Mouse (Mus musculus) heart, embryonic 13.5 days (tissue): ENCODE data around the gene Snx4. TPM values are rescaled to one million over a fixed set of nuclear protein-coding genes. Genes with fewer than 3 reads are reported as not detected.

ENCODE experiments used
- ATAC-seq: fragments of 200-750 bp; cut with Nextera tagmentation; 2 replicates; pipeline ENCODE4 v1.8.0; 2017; ENCODE audit warnings: moderate TSS enrichment; ENCODE audit not compliant: insufficient number of reproducible peaks, low FRiP score, low TSS enrichment; ENCODE audit errors: extremely low read depth
- H3K27ac ChIP-seq: fragments of 300-500 bp; sonication (generic); replicated peaks from 2 replicates; pipeline ENCODE4 v1.5.1; 2015; ENCODE audit warnings: moderate library complexity, mild to moderate bottlenecking, inconsistent platforms
- H3K27me3 ChIP-seq: fragments of 300-500 bp; sonication (generic); replicated peaks from 2 replicates; pipeline ENCODE4 v1.6.1; 2015; ENCODE audit warnings: mild to moderate bottlenecking, inconsistent platforms
- H3K36me3 ChIP-seq: fragments of 300-500 bp; sonication (generic); 2 replicates; pipeline ENCODE4 v1.6.1; 2015; ENCODE audit warnings: mild to moderate bottlenecking, inconsistent platforms
- H3K4me1 ChIP-seq: fragments of 300-500 bp; sonication (generic); 2 replicates; pipeline ENCODE4 v1.6.1; 2015; ENCODE audit warnings: inconsistent platforms
- H3K4me2 ChIP-seq: fragments of 300-500 bp; sonication (generic); 2 replicates; pipeline ENCODE4 v1.6.1; 2015; ENCODE audit warnings: inconsistent platforms, mild to moderate bottlenecking, moderate library complexity
- H3K4me3 ChIP-seq: fragments of 300-500 bp; sonication (generic); 2 replicates; pipeline ENCODE4 v1.5.1; 2015; ENCODE audit warnings: moderate library complexity, mild to moderate bottlenecking, inconsistent platforms
- H3K9ac ChIP-seq: fragments of 300-500 bp; sonication (generic); 2 replicates; pipeline ENCODE4 v1.6.1; 2015; ENCODE audit warnings: inconsistent platforms, mild to moderate bottlenecking, moderate library complexity
- H3K9me3 ChIP-seq: fragments of 300-500 bp; sonication (generic); 2 replicates; pipeline ENCODE4 v1.6.1; 2016; ENCODE audit warnings: inconsistent platforms
- WGBS: fragments of 180-500 bp; shearing (Covaris S2); methylation state at CpG from one replicate; pipeline ENCODE4 v1.1.7; 2015; ENCODE audit warnings: mixed read lengths; 5-methylcytosine and 5-hydroxymethylcytosine counted together
- polyA plus RNA-seq: library from polyadenylated mRNA; unstranded; fragments of >200 nt; fragmentation: Nextera tagmentation; extraction: Ambion mirVana; gene quantifications from 2 replicates; pipeline ENCODE4 v1.2.1, GENCODE M21; 2015

Gene Snx4
- polyA plus RNA-seq, 1 experiment from 2014 or later, result 68.7 TPM

GRCm38 (mm10) chr16:33317646-33318045 lies 66.4 kb downstream of the Snx4 start:
- no peak for ATAC-seq
- WGBS, result 62% methylated on average over 3 of the region's 3 CpGs
- H3K27me3 ChIP-seq, result no peaks in the 10 kb centered on the region
- no peak overlapping the region for H3K27ac ChIP-seq
- peaks cover 7% of the 10 kb centered on the region for H3K4me1 ChIP-seq
- H3K9me3 ChIP-seq, result no peaks in the 10 kb centered on the region
- no peak overlapping the region for H3K9ac ChIP-seq
- H3K4me2 ChIP-seq, result no peak overlapping the region
- no peak overlapping the region for H3K4me3 ChIP-seq
- H3K36me3 ChIP-seq, result no peaks in the 10 kb centered on the region

DNA sequence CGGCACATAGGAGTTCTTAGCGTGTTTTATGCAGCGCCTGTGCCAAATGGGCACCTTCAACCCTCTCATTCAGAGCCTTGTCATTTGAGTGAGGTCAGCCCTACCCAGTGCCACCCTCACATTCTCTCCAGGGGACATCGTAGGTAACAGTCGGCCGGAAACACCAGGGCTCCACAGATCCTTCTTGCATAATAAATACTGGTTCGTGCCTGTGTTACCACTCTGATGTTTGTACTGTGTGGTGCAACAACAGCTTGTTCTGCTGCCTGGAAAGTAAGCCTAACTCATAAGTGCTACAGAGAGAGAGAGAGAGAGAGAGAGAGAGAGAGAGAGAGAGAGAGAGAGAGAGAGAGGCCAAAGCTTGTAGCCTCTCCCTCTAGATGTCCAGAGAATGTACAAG lies 66.8 kb downstream of the Snx4 start:
- no peak for ATAC-seq
- Histone ChIP-seq H3K4me3 (no peak overlapping the region), H3K4me2 (no peak overlapping the region), H3K36me3 (no peaks in the 10 kb centered on the region), H3K27ac (no peak overlapping the region), H3K9me3 (no peaks in the 10 kb centered on the region), H3K9ac (no peak overlapping the region), H3K4me1 (peaks cover 7% of the 10 kb centered on the region), H3K27me3 (no peaks in the 10 kb centered on the region)
- WGBS, result 86% methylated on average over 7 of the region's 7 CpGs

DNA sequence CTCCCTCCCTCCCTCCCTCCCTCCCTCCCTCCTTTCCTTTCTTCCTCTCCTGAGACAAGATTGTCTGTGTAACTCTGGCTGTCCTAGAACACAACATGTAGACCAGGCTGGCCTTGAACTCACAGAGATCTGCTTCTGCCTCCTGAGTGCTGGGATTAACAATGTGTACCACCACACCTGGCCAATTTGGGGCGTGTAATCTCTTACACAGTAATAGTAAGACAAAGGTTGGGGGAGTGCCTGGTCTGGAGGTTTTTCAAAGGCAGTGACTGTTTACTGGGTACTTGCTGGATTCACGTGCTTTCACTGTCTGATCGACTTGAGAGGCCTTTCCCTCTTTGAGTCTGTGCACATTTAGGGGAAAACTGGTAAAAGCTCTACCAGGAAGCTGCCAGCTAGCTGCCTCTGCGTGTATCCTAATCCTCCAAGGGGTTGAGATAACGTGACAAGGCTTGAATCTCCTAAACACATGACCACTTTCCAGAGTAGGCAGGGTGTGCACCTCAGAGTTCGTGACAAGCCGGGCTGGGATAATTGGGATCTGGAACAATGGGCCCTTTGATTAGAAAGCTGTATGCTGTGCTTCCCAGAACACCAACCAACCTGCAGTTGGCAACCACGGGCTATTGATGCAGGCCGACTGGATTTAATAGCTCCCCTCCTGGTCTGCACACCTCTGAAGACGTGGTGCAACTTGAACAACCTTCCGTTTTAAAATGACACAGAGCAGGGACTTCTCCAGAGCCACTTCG lies 74.6 kb downstream of the Snx4 start:
- ATAC-seq, result no peak
- Histone ChIP-seq H3K9me3 (peaks cover 4% of the 10 kb centered on the region; the same call in 1 of the 2 replicates), H3K4me1 (no peaks in the 10 kb centered on the region), H3K4me3 (no peak overlapping the region), H3K27me3 (no peaks in the 10 kb centered on the region), H3K4me2 (no peak overlapping the region), H3K9ac (no peak overlapping the region), H3K27ac (no peak overlapping the region), H3K36me3 (0 out of 2 replicates have a peak, but pooled peaks cover under 1% of the 10 kb centered on the region)
- 49% methylated on average over 12 of the region's 12 CpGs for WGBS

DNA sequence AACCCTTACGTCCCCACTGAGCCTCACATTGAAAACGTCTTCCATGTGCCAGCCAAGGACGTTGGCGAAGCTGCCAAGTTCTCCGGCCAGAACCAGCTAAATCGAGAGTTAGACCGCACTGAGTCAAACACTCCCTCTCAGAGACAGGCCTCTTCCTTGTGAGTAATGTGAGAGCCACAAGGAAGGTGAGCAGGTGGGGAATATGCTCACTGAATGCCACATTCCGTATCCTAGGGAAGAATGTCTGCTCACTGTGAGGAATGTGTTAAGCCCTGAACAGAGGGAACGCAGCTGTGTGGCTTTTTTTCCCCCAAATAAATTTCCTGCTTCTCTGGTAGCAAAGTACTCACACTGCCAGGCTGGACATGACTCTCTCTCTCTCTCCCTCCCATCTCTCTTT lies 75.3 kb downstream of the Snx4 start:
- no peak for ATAC-seq
- Histone ChIP-seq H3K9me3 (peaks cover 4% of the 10 kb centered on the region; the same call in 1 of the 2 replicates), H3K27ac (no peak overlapping the region), H3K4me2 (no peak overlapping the region), H3K36me3 (0 out of 2 replicates have a peak, but pooled peaks cover 3% of the 10 kb centered on the region), H3K27me3 (no peaks in the 10 kb centered on the region), H3K4me1 (no peaks in the 10 kb centered on the region), H3K9ac (no peak overlapping the region), H3K4me3 (no peak overlapping the region)
- WGBS, result 65% methylated on average over 9 of the region's 9 CpGs

DNA sequence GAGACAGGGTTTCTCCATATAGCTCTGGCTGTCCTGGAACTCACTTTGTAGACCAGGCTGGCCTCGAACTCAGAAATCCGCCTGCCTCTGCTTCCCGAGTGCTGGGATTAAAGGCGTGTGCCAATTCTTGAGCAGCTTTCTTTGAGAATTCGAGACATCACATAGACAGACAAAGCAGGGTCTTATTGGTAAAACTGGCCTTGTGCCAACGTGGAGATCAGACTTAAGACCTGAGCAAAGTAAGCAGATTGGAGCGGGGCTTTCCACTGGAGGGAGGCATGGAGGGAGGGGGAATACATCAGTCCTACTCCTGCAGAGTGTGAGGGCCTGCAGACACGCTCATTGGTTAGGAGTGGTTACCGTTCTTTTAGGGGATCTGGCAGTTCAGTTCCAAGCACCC lies 75.9 kb downstream of the Snx4 start:
- no peak overlapping the region for H3K4me3 ChIP-seq
- no peak overlapping the region for H3K4me2 ChIP-seq
- no peak overlapping the region for H3K9ac ChIP-seq
- H3K9me3 ChIP-seq, result peaks cover 4% of the 10 kb centered on the region; the same call in 1 of the 2 replicates
- 71% methylated on average over 9 of the region's 9 CpGs for WGBS
- 0 out of 2 replicates have a peak, but pooled peaks cover 3% of the 10 kb centered on the region for H3K36me3 ChIP-seq
- no peaks in the 10 kb centered on the region for H3K4me1 ChIP-seq
- no peaks in the 10 kb centered on the region for H3K27me3 ChIP-seq
- no peak overlapping the region for H3K27ac ChIP-seq
- ATAC-seq, result no peak

DNA sequence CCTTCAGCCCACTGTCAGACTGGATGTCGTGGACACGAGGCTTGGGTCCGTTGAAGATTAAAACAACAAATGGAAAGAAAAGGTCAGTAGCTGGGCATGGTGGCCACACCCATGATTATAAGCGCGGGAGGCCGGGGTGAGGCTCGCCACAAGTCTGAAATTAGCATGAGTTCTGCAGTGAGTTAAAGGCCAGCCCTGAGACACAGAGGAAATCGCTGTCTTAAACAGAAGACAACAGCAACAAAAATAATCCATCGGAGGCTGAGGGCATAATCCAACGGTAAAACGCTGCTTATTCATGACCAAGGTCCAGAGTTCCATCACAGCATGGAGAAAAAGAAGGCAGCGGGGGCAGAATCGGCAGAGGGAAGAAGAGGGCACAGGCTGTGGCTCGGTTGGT lies 81.8 kb downstream of the Snx4 start:
- 0 out of 2 replicates have a peak, but pooled peaks cover 3% of the 10 kb centered on the region for H3K36me3 ChIP-seq
- peaks cover 10% of the 10 kb centered on the region for H3K4me1 ChIP-seq
- no peak overlapping the region for H3K27ac ChIP-seq
- H3K9me3 ChIP-seq, result peaks cover 4% of the 10 kb centered on the region; the same call in 1 of the 2 replicates
- no peaks in the 10 kb centered on the region for H3K27me3 ChIP-seq
- no peak for ATAC-seq
- WGBS, result 68% methylated on average over 14 of the region's 14 CpGs
- H3K4me2 ChIP-seq, result no peak overlapping the region
- no peak overlapping the region for H3K9ac ChIP-seq
- no peak overlapping the region for H3K4me3 ChIP-seq

DNA sequence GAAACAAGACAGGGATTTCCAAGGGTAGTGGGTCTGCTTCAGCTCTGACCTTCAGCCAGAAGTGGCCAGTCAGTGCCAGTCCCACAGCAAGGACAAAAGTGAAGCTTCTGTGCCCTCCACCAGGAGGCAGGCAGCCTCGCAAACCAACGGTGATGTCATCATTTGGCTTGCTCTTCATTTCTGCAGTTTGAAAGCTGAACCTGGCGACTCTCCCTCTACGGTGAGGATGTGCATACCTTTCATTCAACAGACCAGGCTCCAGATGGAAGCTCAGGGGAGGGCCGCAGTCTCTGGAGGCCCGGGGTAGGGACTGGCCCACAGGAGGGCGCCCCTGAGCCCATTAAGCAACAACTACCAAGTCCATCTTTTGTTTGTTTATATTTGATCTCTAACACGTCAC lies 85.9 kb downstream of the Snx4 start:
- Histone ChIP-seq H3K27ac (peak overlapping the region; percentile 55), H3K27me3 (no peaks in the 10 kb centered on the region), H3K9ac (no peak overlapping the region), H3K4me3 (no peak overlapping the region), H3K4me2 (peak overlapping the region; percentile 47), H3K4me1 (peaks cover 10% of the 10 kb centered on the region), H3K36me3 (no peaks in the 10 kb centered on the region), H3K9me3 (no peaks in the 10 kb centered on the region)
- WGBS, result 5% methylated on average over 8 of the region's 8 CpGs
- ATAC-seq, result peak; percentile 68; the same call in 1 of the 2 replicates

DNA sequence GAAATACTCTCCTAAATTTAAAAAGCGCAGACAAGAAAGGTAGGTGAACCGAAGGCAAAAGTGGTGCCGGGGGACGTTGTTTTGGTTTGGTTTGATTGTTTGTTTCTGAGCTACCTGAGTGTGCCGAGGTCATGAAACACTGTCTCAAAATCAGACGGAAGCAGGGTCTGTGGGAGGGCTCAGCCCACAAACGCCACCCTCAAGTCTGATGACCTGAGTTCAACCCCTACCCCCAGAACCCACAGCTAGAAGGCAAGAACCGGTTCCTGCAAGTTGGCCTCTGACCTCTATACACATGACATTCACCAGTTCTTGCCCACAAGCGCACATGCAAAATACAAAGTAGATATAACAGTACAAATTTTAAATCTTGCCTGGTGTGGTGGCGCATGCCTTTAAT lies 86.4 kb downstream of the Snx4 start:
- peak overlapping the region; percentile 47 for H3K4me2 ChIP-seq
- 75% methylated on average over 10 of the region's 10 CpGs for WGBS
- H3K4me1 ChIP-seq, result peaks cover 10% of the 10 kb centered on the region

GRCm38 (mm10) chr16:33338492-33338891 lies 87.2 kb downstream of the Snx4 start:
- Histone ChIP-seq H3K27ac (no peak overlapping the region), H3K36me3 (no peaks in the 10 kb centered on the region), H3K4me2 (no peak overlapping the region), H3K9ac (no peak overlapping the region), H3K4me1 (peaks cover 10% of the 10 kb centered on the region), H3K27me3 (no peaks in the 10 kb centered on the region), H3K4me3 (no peak overlapping the region), H3K9me3 (no peaks in the 10 kb centered on the region)
- WGBS, result 64% methylated on average over 4 of the region's 4 CpGs
- no peak for ATAC-seq

More for the DNA sequence above, 86.4 kb downstream of the Snx4 start:
- Histone ChIP-seq H3K27me3 (no peaks in the 10 kb centered on the region), H3K9ac (no peak overlapping the region), H3K9me3 (no peaks in the 10 kb centered on the region), H3K36me3 (no peaks in the 10 kb centered on the region), H3K4me3 (no peak overlapping the region), H3K27ac (no peak overlapping the region)
- no peak for ATAC-seq

- Histone ChIP-seq H3K9me3 (no peaks in the 10 kb centered on the region), H3K36me3 (no peaks in the 10 kb centered on the region), H3K27ac (no peak overlapping the region), H3K4me3 (no peak overlapping the region), H3K4me1 (peaks cover 10% of the 10 kb centered on the region), H3K27me3 (no peaks in the 10 kb centered on the region), H3K9ac (no peak overlapping the region), H3K4me2 (no peak overlapping the region)
- 61% methylated on average over 2 of the region's 2 CpGs for WGBS
- ATAC-seq, result no peak
Measured at GRCm38 (mm10) chr16:33339476-33339875, 88.2 kb downstream of the Snx4 start.

DNA sequence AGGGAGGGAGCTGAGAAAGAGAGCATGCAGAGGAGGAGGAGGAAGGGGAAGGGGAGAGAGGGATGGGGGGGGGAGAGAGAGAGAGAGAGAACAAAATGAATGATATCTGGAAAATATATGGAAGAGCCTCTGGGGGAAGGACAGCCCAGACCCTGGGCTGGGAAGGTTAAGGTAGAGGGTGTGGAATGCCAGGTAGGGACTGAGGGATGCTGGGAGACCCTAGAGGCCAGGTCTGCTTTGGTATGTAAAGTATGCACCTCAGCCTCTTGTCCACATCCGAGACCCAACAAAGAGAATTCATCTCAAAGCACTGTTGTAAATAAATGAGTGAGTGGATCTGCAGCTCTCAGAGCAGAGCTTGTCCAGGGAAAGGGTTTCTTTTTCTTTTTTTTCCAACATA lies 91.1 kb downstream of the Snx4 start:
- Histone ChIP-seq H3K9me3 (no peaks in the 10 kb centered on the region), H3K27ac (no peak overlapping the region), H3K9ac (no peak overlapping the region), H3K4me1 (peaks cover 17% of the 10 kb centered on the region), H3K4me2 (no peak overlapping the region), H3K27me3 (no peaks in the 10 kb centered on the region), H3K36me3 (no peaks in the 10 kb centered on the region), H3K4me3 (no peak overlapping the region)
- no peak for ATAC-seq
- 59% methylated on average over 1 of the region's 1 CpGs for WGBS

DNA sequence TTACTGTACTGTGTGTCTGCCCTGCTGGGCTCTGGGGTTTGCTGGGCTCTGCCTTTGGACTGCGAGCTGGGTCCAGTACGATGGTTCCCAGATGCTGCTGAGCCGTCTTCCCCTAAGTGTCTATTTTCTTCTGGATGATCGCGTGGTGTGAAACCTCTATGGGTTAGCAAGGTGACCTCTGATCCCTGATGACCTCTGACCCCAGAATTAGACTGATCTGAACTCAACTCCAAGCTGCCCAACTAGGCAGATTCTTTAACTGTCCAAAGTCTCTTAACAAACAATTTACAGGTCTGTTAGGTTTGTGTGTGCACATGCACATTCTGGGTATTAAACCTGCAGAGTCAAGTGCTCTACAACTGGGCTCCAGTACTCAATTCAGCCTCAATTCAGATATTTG lies 91.9 kb downstream of the Snx4 start:
- ATAC-seq, result no peak
- no peaks in the 10 kb centered on the region for H3K27me3 ChIP-seq
- H3K36me3 ChIP-seq, result no peaks in the 10 kb centered on the region
- H3K4me3 ChIP-seq, result no peak overlapping the region
- H3K9ac ChIP-seq, result no peak overlapping the region
- no peak overlapping the region for H3K4me2 ChIP-seq
- no peak overlapping the region for H3K27ac ChIP-seq
- peaks cover 11% of the 10 kb centered on the region for H3K4me1 ChIP-seq
- WGBS, result 73% methylated on average over 5 of the region's 5 CpGs
- H3K9me3 ChIP-seq, result no peaks in the 10 kb centered on the region
